ENCODE assay signal across 23 mouse cellular contexts in genomic region chr16:33706111-33706890, GRCm38 (mm10). TPM values are rescaled to one million over a fixed set of nuclear protein-coding genes. Genes with fewer than 3 reads are reported as not detected.
DNase-seq lines count a peak whose midpoint lies in the region; TF ChIP-seq lines count a peak whose summit lies in the region.
"Had no signal": no experiment of that assay in that cellular context is flagged by ENCODE, and none has a peak within 500 bp of the region (broad histone marks: within the 10 kb centered on the region; RNA-seq: fewer than 3 reads in every experiment).

No protein-coding gene starts in this region.

- no peak; the same call in 1 of the 2 replicates for TF ChIP-seq RAD21 in MEL (IDR thresholded peaks at IDR 0.05; ENCODE audit: low read depth, low read length)

- no peak for TF ChIP-seq POLR2A in MEL (IDR thresholded peaks at IDR 0.05; ENCODE audit: control insufficient read depth in 1 of 2, insufficient read depth in 1 of 2, low read depth in 1 of 2, low read length in 2 of 2, poor library complexity in 1 of 2)

- no peaks in the 10 kb centered on the region for H3K27me3 ChIP-seq in MEL (ENCODE audit: control insufficient read depth in 1 of 2, insufficient read depth in 2 of 2, low read length in 2 of 2)
- H3K27me3 ChIP-seq: embryonic facial prominence, embryonic 13.5 days; forebrain, embryonic 15.5 days; heart, embryonic 13.5 days; limb, embryonic 13.5 days; liver, embryonic 12.5 days; midbrain, embryonic 13.5 days had no signal

- H3K9me3 ChIP-seq in MEL (replicated peaks; ENCODE audit: insufficient read depth, low read length), result no peaks in the 10 kb centered on the region
- H3K9me3 ChIP-seq: embryonic facial prominence, embryonic 13.5 days; forebrain, embryonic 10.5 days; forebrain, embryonic 15.5 days; heart, embryonic 13.5 days; limb, embryonic 13.5 days; liver, embryonic 12.5 days; midbrain, embryonic 13.5 days had no signal

- H3K4me1 ChIP-seq in MEL (ENCODE audit: control insufficient read depth in 1 of 2, insufficient read depth in 2 of 2, low read length in 2 of 2), result no peaks in the 10 kb centered on the region

- no peaks in the 10 kb centered on the region for H3K79me2 ChIP-seq in MEL (ENCODE audit: control insufficient read depth, insufficient read depth, low read length, poor library complexity)

- H3K27ac ChIP-seq in MEL (ENCODE audit: control insufficient read depth, low read depth, low read length), result no peak overlapping the region
- no peak overlapping the region for H3K27ac ChIP-seq in left cerebral cortex, adult 2 months
- H3K27ac ChIP-seq: embryonic facial prominence, embryonic 13.5 days; forebrain, embryonic 15.5 days; hindbrain, embryonic 14.5 days; limb, embryonic 13.5 days; liver, embryonic 12.5 days; macrophage; midbrain, embryonic 13.5 days had no signal

- no peak overlapping the region for H3K9ac ChIP-seq in MEL (ENCODE audit: control insufficient read depth, low read depth, low read length, poor library complexity, severe bottlenecking)
- H3K9ac ChIP-seq: embryonic facial prominence, embryonic 13.5 days; forebrain, embryonic 15.5 days; heart, embryonic 13.5 days; hindbrain, embryonic 14.5 days; limb, embryonic 13.5 days; liver, embryonic 12.5 days; midbrain, embryonic 13.5 days had no signal

- H3K36me3 ChIP-seq in MEL (ENCODE audit: control insufficient read depth in 1 of 2, insufficient read depth in 2 of 2, low read length in 2 of 2), result no peaks in the 10 kb centered on the region
- H3K36me3 ChIP-seq: forebrain, embryonic 15.5 days had no signal

- TF ChIP-seq EP300 in MEL (IDR thresholded peaks at IDR 0.05; ENCODE audit: low read depth in 1 of 2, low read length in 2 of 2), result no peak

- peak in 1 of 3 experiments; percentile 14; a peak in 2 of 6 replicates for TF ChIP-seq CTCF in MEL (IDR thresholded peaks at IDR 0.05 in 2 of 3, conservative IDR thresholded peaks at IDR 0.05 in 1 of 3; ENCODE audit: control insufficient read depth in 1 of 3, insufficient read depth in 1 of 3, low read depth in 2 of 3, low read length in 3 of 3, poor library complexity in 1 of 3, severe bottlenecking in 1 of 3)
- TF ChIP-seq CTCF in left cerebral cortex, adult 2 months (IDR thresholded peaks at IDR 0.05), result no peak

- intact Hi-C loops in left cerebral cortex, adult 2 months (cut with DNase I), result no loop called here

- no peak overlapping the region for H3K4me3 ChIP-seq in MEL (ENCODE audit: control insufficient read depth in 1 of 2, insufficient read depth in 1 of 2, low read depth in 2 of 2, low read length in 2 of 2)
- no peak overlapping the region for H3K4me3 ChIP-seq in left cerebral cortex, adult 2 months
- H3K4me3 ChIP-seq: embryonic facial prominence, embryonic 13.5 days; forebrain, embryonic 10.5 days; forebrain, embryonic 15.5 days; limb, embryonic 13.5 days; liver, embryonic 12.5 days; midbrain, embryonic 13.5 days had no signal

- DNase-seq in cerebellum, postnatal 36 days, result peak; percentile 33 to 47
- no peak for DNase-seq in cerebellum, postnatal 4 days (ENCODE audit: low spot score in 2 of 2)
- peak; percentile 30 for DNase-seq in A20 (ENCODE audit: low read depth, low spot score)
- DNase-seq in CD4-positive helper T cell, adult 2 months (ENCODE audit: low read depth, low spot score), result peak; percentile 40
- DNase-seq in MEL (ENCODE audit: low read depth, low spot score), result no peak
- DNase-seq in left cerebral cortex, adult 2 months (ENCODE audit: extremely low spot score in 1 of 2, low spot score in 2 of 2), result no peak
- DNase-seq in thymus, postnatal 4 days, result no peak
- DNase-seq in left cerebral cortex, adult 11 months (ENCODE audit: low spot score), result no peak
- DNase-seq: adrenal gland, postnatal 14 days; gastrocnemius, postnatal 25 days; kidney, postnatal 10 days; lung, adult 18-20 months; lung, postnatal 10 days; right cerebral cortex, postnatal 25 days had no signal

TF ChIP-seq in MEL, 35 proteins besides CTCF, POLR2A, EP300 and RAD21:
- TF ChIP-seq ZNF384 (IDR thresholded peaks at IDR 0.05; ENCODE audit: low read depth, low read length) (peak; percentile 23; the same call in 1 of the 2 replicates), RCOR1 (IDR thresholded peaks at IDR 0.05; ENCODE audit: low read depth, low read length) (peak; percentile 38; the same call in 1 of the 2 replicates), TAL1 (IDR thresholded peaks at IDR 0.05; ENCODE audit: low read length) (no peak), KAT2A (conservative IDR thresholded peaks at IDR 0.05; ENCODE audit: low read depth, low read length) (no peak), JUND (IDR thresholded peaks at IDR 0.05; ENCODE audit: low read depth, low read length) (no peak), GATA1 (IDR thresholded peaks at IDR 0.05; ENCODE audit: low read depth, low read length) (peak; percentile 14; the same call in 1 of the 2 replicates)

RNA-seq across cellular contexts. Expression of gene Heg1, which starts 22.1 kb away (rescaled TPM):
- total RNA-seq in MEL (2012; rRNA removed), result 4.1 and 4.5 TPM in 2 replicates
- polyA plus RNA-seq in MEL (2012; ENCODE audit: insufficient read depth in 1 of 2, insufficient read length in 2 of 2, low read depth in 1 of 2, low replicate concordance in 2 of 2, missing spikeins in 1 of 2), result 10 to 100 TPM in 1 of 2 experiments, 1 to 10 TPM in 1; 6.9 to 72.0 TPM
- 10 to 100 TPM; 31.0 to 35.5 TPM for total RNA-seq in left cerebral cortex, adult 2 months (2021)

Comparison
In these comparisons a context has a peak if more than half of its experiments do, and no peak if none do; other contexts are left out.
1. DNase-seq: peak in cerebellum, postnatal 36 days (2 of 2), A20 (single experiment) and CD4-positive helper T cell, adult 2 months (single experiment); none in cerebellum, postnatal 4 days (0 of 2), MEL (single experiment), left cerebral cortex, adult 2 months (0 of 2), thymus, postnatal 4 days (single experiment) and left cerebral cortex, adult 11 months (single experiment).